Mouse (Mus musculus): ENCODE measurements at regions not wholly inside any gene's neighbourhood (a gene's known extent, or its start where the extent isn't known, plus 50 kb on each side); places are given as distances from the start of the nearest gene placed in this dataset.

- TF ChIP-seq POLR2A (IDR thresholded peaks at IDR 0.05; ENCODE audit: extremely low read depth, insufficient read depth, low read length) = no peak
- TF ChIP-seq CTCF (IDR thresholded peaks at IDR 0.05; ENCODE audit: extremely low read depth, insufficient read depth, low read length) = no peak
Observed at GRCm38 (mm10) chr2:101021515-101021914, 603.0 kb upstream of the Rag2 start.
